Mouse (Mus musculus) testis, adult 2 months (tissue): ENCODE results near the gene Plcb1. TPM values are rescaled to one million over a fixed set of nuclear protein-coding genes. Genes with fewer than 3 reads are reported as not detected.

Experiments
- H3K27ac ChIP-seq: fragments of 200-500 bp; 2 replicates; pipeline ENCODE4 v1.5.1; 2012; ENCODE audit warnings: low read depth, low read length; ENCODE audit not compliant: control insufficient read depth, insufficient read depth
- H3K27me3 ChIP-seq: fragments of 200-500 bp; 2 replicates; pipeline ENCODE4 v1.6.1; 2012; ENCODE audit warnings: mild to moderate bottlenecking, low read length, moderate library complexity; ENCODE audit not compliant: control insufficient read depth, insufficient read depth
- H3K36me3 ChIP-seq: fragments of 200-500 bp; 2 replicates; pipeline ENCODE4 v1.6.1; 2012; ENCODE audit warnings: mild to moderate bottlenecking, low read length; ENCODE audit not compliant: control insufficient read depth, insufficient read depth
- H3K4me1 ChIP-seq: fragments of 200-500 bp; 2 replicates; pipeline ENCODE4 v1.6.1; 2012; ENCODE audit warnings: low read length; ENCODE audit not compliant: control insufficient read depth, insufficient read depth
- H3K4me3 ChIP-seq: fragments of 200-500 bp; 2 replicates; pipeline ENCODE4 v1.5.1; 2012; ENCODE audit warnings: low read depth, mild to moderate bottlenecking, low read length, moderate library complexity, mixed read lengths; ENCODE audit not compliant: control insufficient read depth
- CTCF ChIP-seq: fragments of 200-500 bp; IDR thresholded peaks from 2 replicates; pipeline ENCODE4 v1.5.1; 2012; ENCODE audit warnings: low read depth, mild to moderate bottlenecking, inconsistent platforms, low read length, moderate library complexity; ENCODE audit not compliant: control insufficient read depth, insufficient read depth, insufficient replicate concordance
- POLR2A ChIP-seq: fragments of 200-500 bp; IDR thresholded peaks from 2 replicates; pipeline ENCODE4 v1.6.1; 2012; ENCODE audit warnings: low read depth, mild to moderate bottlenecking, inconsistent platforms, low read length, moderate library complexity; ENCODE audit not compliant: control insufficient read depth
- polyA plus RNA-seq: library from polyadenylated mRNA; depleted of rRNA; stranded (reverse); fragments of >200 nt; gene quantifications from 2 replicates; pipeline ENCODE4 v1.2.3, GENCODE M21; 2012

Plcb1 gene
- polyA plus RNA-seq, 1 experiment, result 0.90 TPM

DNA sequence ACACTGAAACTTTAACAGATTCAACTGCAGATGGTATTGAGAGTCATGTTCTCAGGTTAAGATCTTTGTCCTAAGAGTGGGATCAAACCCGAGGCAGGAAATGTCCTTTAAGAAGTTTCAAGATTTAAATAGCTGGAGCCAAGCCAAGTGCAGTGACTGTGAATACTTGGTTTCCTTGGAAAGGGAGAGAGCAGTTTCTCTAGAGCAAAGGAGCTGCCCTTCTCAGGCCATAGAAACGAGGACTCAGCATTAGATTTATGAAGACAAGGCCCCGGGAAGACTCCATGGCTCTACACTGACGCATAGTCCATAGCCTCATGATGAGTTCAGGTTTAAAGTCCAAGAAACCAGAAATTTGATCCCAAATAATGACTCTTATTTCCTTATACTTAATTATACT lies 457.9 kb downstream of the Plcb1 start:
- Histone ChIP-seq H3K27ac (no peak overlapping the region), H3K4me3 (no peak overlapping the region), H3K4me1 (no peaks in the 10 kb centered on the region), H3K27me3 (no peaks in the 10 kb centered on the region), H3K36me3 (no peaks in the 10 kb centered on the region)
- no peak for TF ChIP-seq POLR2A
- no peak for TF ChIP-seq CTCF

DNA sequence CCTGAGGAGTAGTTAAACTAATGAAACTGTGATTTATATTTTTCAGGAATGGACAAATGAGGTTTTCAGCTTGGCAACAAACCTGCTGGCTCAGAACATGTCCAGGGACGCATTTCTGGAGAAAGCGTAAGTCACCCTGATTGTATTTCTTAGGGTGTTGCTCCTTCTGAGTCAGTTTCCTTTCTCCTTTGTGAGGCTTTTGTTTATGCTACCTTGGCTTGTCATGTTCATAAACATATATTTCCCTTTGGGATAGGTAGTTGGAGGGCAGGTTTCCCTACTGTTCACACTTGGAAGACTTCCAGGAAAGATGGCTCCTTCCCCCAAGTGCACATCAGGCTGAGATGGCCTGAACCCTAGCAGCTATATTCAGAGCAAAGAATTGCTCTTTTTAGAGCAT lies 464.1 kb downstream of the Plcb1 start:
- no peak overlapping the region for H3K27ac ChIP-seq
- H3K36me3 ChIP-seq, result no peaks in the 10 kb centered on the region
- no peaks in the 10 kb centered on the region for H3K27me3 ChIP-seq
- TF ChIP-seq CTCF (no peak), POLR2A (no peak)
- H3K4me1 ChIP-seq, result no peaks in the 10 kb centered on the region
- H3K4me3 ChIP-seq, result no peak overlapping the region

DNA sequence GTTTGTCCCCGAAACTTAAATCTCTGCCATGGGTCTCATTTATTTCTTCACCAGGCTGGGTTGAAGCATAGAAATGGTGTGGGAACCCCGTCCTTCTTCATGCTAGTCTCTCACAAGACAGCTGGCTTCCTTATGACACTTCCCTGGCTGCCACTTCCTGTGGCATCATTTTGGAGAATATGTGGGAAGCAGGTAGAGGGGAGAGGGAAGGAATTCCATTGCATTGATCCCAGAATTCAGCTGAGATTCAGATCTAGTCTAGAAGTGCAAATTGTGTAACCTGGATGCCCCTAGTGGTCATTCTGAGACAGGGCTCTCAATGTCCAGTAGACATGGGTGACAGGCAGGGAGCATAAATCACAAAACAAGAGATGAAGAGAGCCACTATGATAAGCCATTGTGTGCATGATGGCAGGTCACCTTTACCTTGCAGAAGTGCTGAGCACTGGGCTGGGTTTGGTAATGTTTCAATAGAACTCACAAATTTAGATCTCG lies 466.0 kb downstream of the Plcb1 start:
- H3K4me1 ChIP-seq, result no peaks in the 10 kb centered on the region
- TF ChIP-seq CTCF, result no peak
- TF ChIP-seq POLR2A, result no peak
- H3K27me3 ChIP-seq, result no peaks in the 10 kb centered on the region
- no peak overlapping the region for H3K27ac ChIP-seq
- H3K4me3 ChIP-seq, result no peak overlapping the region
- H3K36me3 ChIP-seq, result no peaks in the 10 kb centered on the region

DNA sequence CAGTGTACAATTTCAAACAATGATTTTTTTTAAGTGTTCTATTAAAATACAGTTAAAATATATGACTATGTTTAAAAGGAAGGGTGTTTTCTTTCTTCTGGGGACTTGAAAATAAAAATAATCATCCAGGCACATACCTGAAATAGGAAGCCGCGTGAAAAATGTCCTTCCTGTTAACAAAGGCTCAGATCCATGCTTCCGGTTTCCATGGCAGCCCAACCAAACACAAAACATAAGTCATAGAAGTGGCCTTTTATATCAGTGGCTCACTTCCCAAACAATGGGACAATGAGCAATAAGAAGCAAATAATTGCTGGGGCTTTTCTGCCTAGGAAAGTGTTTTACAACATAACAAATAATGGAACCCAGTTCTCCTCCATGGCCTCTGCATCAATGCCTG lies 473.3 kb downstream of the Plcb1 start:
- H3K27ac ChIP-seq, result no peak overlapping the region
- no peaks in the 10 kb centered on the region for H3K36me3 ChIP-seq
- H3K4me1 ChIP-seq, result no peaks in the 10 kb centered on the region
- H3K4me3 ChIP-seq, result no peak overlapping the region
- no peak for TF ChIP-seq CTCF
- no peak for TF ChIP-seq POLR2A
- H3K27me3 ChIP-seq, result no peaks in the 10 kb centered on the region

DNA sequence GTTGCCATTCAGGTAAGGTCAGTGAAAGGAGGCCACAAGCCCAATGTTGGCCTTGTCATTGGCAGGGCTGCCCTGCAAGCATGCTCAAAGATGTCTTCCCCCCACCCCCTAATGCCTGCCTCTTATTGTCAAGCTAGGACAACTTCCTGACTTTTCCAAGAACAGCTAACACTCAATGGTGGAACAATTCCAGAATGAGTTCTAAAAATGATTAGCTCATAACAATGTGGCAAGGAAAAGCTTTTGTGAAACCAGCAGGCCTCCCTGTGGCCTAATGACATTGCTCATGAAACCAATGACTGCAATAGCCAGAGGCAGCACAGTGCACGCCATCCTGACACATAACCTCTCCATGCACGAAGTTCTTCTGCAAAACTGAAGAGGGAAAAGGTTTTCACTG lies 478.1 kb downstream of the Plcb1 start:
- H3K4me1 ChIP-seq, result no peaks in the 10 kb centered on the region
- H3K4me3 ChIP-seq, result no peak overlapping the region
- no peak overlapping the region for H3K27ac ChIP-seq
- no peaks in the 10 kb centered on the region for H3K36me3 ChIP-seq
- TF ChIP-seq POLR2A (no peak), CTCF (no peak)
- H3K27me3 ChIP-seq, result no peaks in the 10 kb centered on the region

DNA sequence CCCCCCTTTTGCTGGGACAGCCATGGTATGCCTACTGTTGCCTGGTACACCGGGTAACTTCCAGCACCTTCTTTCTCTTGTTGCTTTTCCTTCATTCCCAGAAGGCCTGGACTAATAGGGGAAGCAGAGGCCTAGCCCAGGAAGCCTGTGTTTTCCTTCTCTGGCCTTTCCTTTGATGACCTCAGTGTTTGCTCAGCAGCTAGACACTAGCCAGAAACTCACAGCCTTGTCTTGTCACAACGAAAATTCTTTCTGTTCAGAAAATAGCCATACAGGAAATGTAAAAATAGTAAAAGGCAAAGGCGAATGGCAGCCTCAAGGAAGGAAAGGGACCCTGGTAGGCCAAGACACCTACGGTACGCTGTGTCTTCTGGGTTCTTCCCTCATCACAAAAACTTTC lies 489.1 kb downstream of the Plcb1 start:
- H3K27me3 ChIP-seq, result no peaks in the 10 kb centered on the region
- H3K27ac ChIP-seq, result no peak overlapping the region
- H3K36me3 ChIP-seq, result no peaks in the 10 kb centered on the region
- H3K4me3 ChIP-seq, result no peak overlapping the region
- H3K4me1 ChIP-seq, result no peaks in the 10 kb centered on the region
- TF ChIP-seq CTCF (no peak), POLR2A (no peak)

DNA sequence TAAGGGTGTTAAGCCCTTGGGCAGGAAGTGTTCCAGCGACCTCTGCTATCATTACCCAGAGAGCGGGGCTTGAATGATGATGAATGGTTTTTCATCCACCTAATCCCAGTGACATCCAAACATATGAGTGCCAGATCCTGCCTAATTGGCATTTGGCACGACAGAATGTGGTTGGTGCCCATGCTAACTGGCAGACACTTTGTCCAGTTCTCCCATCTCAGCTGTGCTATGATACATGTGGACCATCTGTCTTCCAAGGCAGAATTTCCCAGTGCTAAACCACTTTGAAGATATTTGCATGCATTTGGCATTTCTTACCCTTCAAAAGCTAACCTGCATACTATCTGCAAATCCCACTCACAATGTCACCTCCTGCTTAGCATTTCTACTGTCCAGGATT lies 492.6 kb downstream of the Plcb1 start:
- Histone ChIP-seq H3K36me3 (no peaks in the 10 kb centered on the region), H3K4me1 (no peaks in the 10 kb centered on the region), H3K27ac (no peak overlapping the region), H3K4me3 (no peak overlapping the region), H3K27me3 (no peaks in the 10 kb centered on the region)
- TF ChIP-seq CTCF (no peak), POLR2A (no peak)

DNA sequence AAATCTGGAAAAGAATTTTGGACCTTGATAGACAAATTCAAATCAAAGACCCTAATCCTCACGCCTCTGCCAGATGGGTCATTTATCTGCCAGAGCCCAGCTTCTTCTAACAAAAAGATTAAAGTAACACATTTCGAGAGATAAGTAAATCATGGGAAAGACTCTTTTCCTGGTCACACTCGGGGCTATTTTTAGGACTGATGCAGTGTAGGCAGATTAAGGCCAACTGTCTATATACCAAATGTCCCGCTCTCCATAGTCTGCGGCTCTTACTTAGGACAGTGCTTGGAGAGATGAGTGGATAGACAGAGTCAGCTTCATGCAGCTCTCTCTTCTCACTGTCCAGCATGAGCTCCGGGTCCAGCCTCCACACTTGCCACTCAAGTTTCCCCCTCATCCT lies 493.2 kb downstream of the Plcb1 start:
- H3K4me1 ChIP-seq, result no peaks in the 10 kb centered on the region
- H3K27ac ChIP-seq, result no peak overlapping the region
- TF ChIP-seq POLR2A, result no peak
- TF ChIP-seq CTCF, result no peak
- H3K4me3 ChIP-seq, result no peak overlapping the region
- H3K36me3 ChIP-seq, result no peaks in the 10 kb centered on the region
- no peaks in the 10 kb centered on the region for H3K27me3 ChIP-seq
